Mouse (Mus musculus): ENCODE results near the gene Gm3409.
"Not testable (repeated sequence)": the region's sequence is repeated elsewhere in the genome, so short reads cannot be mapped to it uniquely, and the experiment has no call there.

GRCm38 (mm10) chr5:146488959-146489358, 48.5 kb upstream of the Gm3409 start:
- TF ChIP-seq CTCF (IDR thresholded peaks at IDR 0.05; ENCODE audit: extremely low read depth, insufficient read length, insufficient replicate concordance, low read depth, low read length); POLR2A (IDR thresholded peaks at IDR 0.05; ENCODE audit: low read depth, low read length): not testable (repeated sequence)

Measured in small intestine, adult 2 months (tissue).